ENCODE assay signal across 11 mouse cellular contexts in genomic region chr5:98363428-98363827, GRCm38 (mm10). TPM values are rescaled to one million over a fixed set of nuclear protein-coding genes. Genes with fewer than 3 reads are reported as not detected.
DNase-seq lines count a peak whose midpoint lies in the region; ATAC-seq and TF ChIP-seq lines count a peak whose summit lies in the region.
"Had no signal": no experiment of that assay in that cellular context is flagged by ENCODE, and none has a peak within 500 bp of the region (broad histone marks: within the 10 kb centered on the region; RNA-seq: fewer than 3 reads in every experiment).

No protein-coding gene starts in this region.

- no peak overlapping the region for H3K4me3 ChIP-seq in hindbrain, embryonic 11.5 days (ENCODE audit: low read depth, low read length)
- H3K4me3 ChIP-seq in hindbrain, embryonic 12.5 days, result no peak overlapping the region
- H3K4me3 ChIP-seq in embryonic facial prominence, embryonic 11.5 days (ENCODE audit: low read depth, low read length), result no peak overlapping the region
- no peak overlapping the region for H3K4me3 ChIP-seq in stomach, postnatal 0 days (ENCODE audit: low read depth, low read length)
- no peak overlapping the region for H3K4me3 ChIP-seq in heart, embryonic 10.5 days
- no peak overlapping the region for H3K4me3 ChIP-seq in forebrain, embryonic 12.5 days (replicated peaks)
- H3K4me3 ChIP-seq: hindbrain, embryonic 13.5 days; midbrain, embryonic 12.5 days had no signal

- ATAC-seq in hindbrain, embryonic 11.5 days (ENCODE audit: low FRiP score), result no peak
- no peak for ATAC-seq in hindbrain, embryonic 12.5 days (ENCODE audit: low FRiP score)
- no peak for ATAC-seq in embryonic facial prominence, embryonic 11.5 days (replicated peaks; ENCODE audit: insufficient number of reproducible peaks, low FRiP score, low TSS enrichment, low read depth)
- no peak for ATAC-seq in stomach, postnatal 0 days (ENCODE audit: low FRiP score, low TSS enrichment)
- no peak for ATAC-seq in forebrain, embryonic 12.5 days (ENCODE audit: low FRiP score)

- 59% methylated on average over 8 of the region's 8 CpGs for WGBS in hindbrain, embryonic 11.5 days
- WGBS in hindbrain, embryonic 12.5 days, result 52% methylated on average over 8 of the region's 8 CpGs
- WGBS in embryonic facial prominence, embryonic 11.5 days, result 54% methylated on average over 8 of the region's 8 CpGs
- 63% methylated on average over 8 of the region's 8 CpGs for WGBS in stomach, postnatal 0 days
- 40% methylated on average over 8 of the region's 8 CpGs for WGBS in heart, embryonic 10.5 days
- 46% methylated on average over 8 of the region's 8 CpGs for WGBS in forebrain, embryonic 12.5 days

- no peak overlapping the region for H3K27ac ChIP-seq in hindbrain, embryonic 11.5 days (ENCODE audit: low read depth, low read length)
- no peak overlapping the region for H3K27ac ChIP-seq in hindbrain, embryonic 12.5 days
- H3K27ac ChIP-seq in embryonic facial prominence, embryonic 11.5 days (replicated peaks; ENCODE audit: low read depth, low read length), result no peak overlapping the region
- no peak overlapping the region for H3K27ac ChIP-seq in stomach, postnatal 0 days (replicated peaks)
- H3K27ac ChIP-seq in heart, embryonic 10.5 days, result no peak overlapping the region
- no peak overlapping the region for H3K27ac ChIP-seq in forebrain, embryonic 12.5 days
- H3K27ac ChIP-seq: hindbrain, embryonic 13.5 days; midbrain, embryonic 12.5 days had no signal

- H3K4me1 ChIP-seq in hindbrain, embryonic 11.5 days (replicated peaks; ENCODE audit: control insufficient read depth, insufficient read depth, low read length), result no peaks in the 10 kb centered on the region
- H3K4me1 ChIP-seq in hindbrain, embryonic 12.5 days, result no peaks in the 10 kb centered on the region
- no peaks in the 10 kb centered on the region for H3K4me1 ChIP-seq in embryonic facial prominence, embryonic 11.5 days (ENCODE audit: control insufficient read depth, insufficient read depth, low read length)
- no peaks in the 10 kb centered on the region for H3K4me1 ChIP-seq in stomach, postnatal 0 days (replicated peaks; ENCODE audit: control insufficient read depth, insufficient read depth)
- no peaks in the 10 kb centered on the region for H3K4me1 ChIP-seq in heart, embryonic 10.5 days
- no peaks in the 10 kb centered on the region for H3K4me1 ChIP-seq in forebrain, embryonic 12.5 days
- H3K4me1 ChIP-seq: hindbrain, embryonic 13.5 days; midbrain, embryonic 12.5 days had no signal

- peak; percentile 51 for TF ChIP-seq CTCF in stomach, postnatal 0 days (IDR thresholded peaks at IDR 0.05; ENCODE audit: low read depth)

- H3K4me2 ChIP-seq in hindbrain, embryonic 11.5 days (replicated peaks; ENCODE audit: low read depth, low read length), result no peak overlapping the region
- no peak overlapping the region for H3K4me2 ChIP-seq in hindbrain, embryonic 12.5 days (replicated peaks)
- no peak overlapping the region for H3K4me2 ChIP-seq in embryonic facial prominence, embryonic 11.5 days (ENCODE audit: low read depth, low read length)
- no peak overlapping the region for H3K4me2 ChIP-seq in stomach, postnatal 0 days (replicated peaks; ENCODE audit: low read depth)
- H3K4me2 ChIP-seq in forebrain, embryonic 12.5 days, result no peak overlapping the region
- H3K4me2 ChIP-seq: hindbrain, embryonic 13.5 days; midbrain, embryonic 12.5 days had no signal

- no peaks in the 10 kb centered on the region for H3K9me3 ChIP-seq in hindbrain, embryonic 11.5 days (ENCODE audit: control insufficient read depth, low read length)
- no peaks in the 10 kb centered on the region for H3K9me3 ChIP-seq in hindbrain, embryonic 12.5 days (replicated peaks)
- no peaks in the 10 kb centered on the region for H3K9me3 ChIP-seq in embryonic facial prominence, embryonic 11.5 days (replicated peaks; ENCODE audit: control insufficient read depth, low read length)
- H3K9me3 ChIP-seq in stomach, postnatal 0 days (ENCODE audit: control insufficient read depth, low read length), result no peaks in the 10 kb centered on the region
- no peaks in the 10 kb centered on the region for H3K9me3 ChIP-seq in heart, embryonic 10.5 days
- no peaks in the 10 kb centered on the region for H3K9me3 ChIP-seq in forebrain, embryonic 12.5 days
- H3K9me3 ChIP-seq: hindbrain, embryonic 13.5 days; midbrain, embryonic 12.5 days had no signal

- H3K27me3 ChIP-seq in hindbrain, embryonic 11.5 days (ENCODE audit: control insufficient read depth, insufficient read depth, low read length), result no peaks in the 10 kb centered on the region
- no peaks in the 10 kb centered on the region for H3K27me3 ChIP-seq in hindbrain, embryonic 12.5 days
- no peaks in the 10 kb centered on the region for H3K27me3 ChIP-seq in embryonic facial prominence, embryonic 11.5 days (ENCODE audit: control insufficient read depth, insufficient read depth, low read length)
- no peaks in the 10 kb centered on the region for H3K27me3 ChIP-seq in stomach, postnatal 0 days (ENCODE audit: control insufficient read depth, insufficient read depth, low read length)
- H3K27me3 ChIP-seq in heart, embryonic 10.5 days (ENCODE audit: insufficient read depth, poor library complexity, severe bottlenecking), result no peaks in the 10 kb centered on the region
- H3K27me3 ChIP-seq in forebrain, embryonic 12.5 days, result no peaks in the 10 kb centered on the region
- H3K27me3 ChIP-seq: hindbrain, embryonic 13.5 days; midbrain, embryonic 12.5 days had no signal

- H3K9ac ChIP-seq in hindbrain, embryonic 11.5 days (ENCODE audit: low read depth, low read length), result no peak overlapping the region
- H3K9ac ChIP-seq in hindbrain, embryonic 12.5 days, result no peak overlapping the region
- no peak overlapping the region for H3K9ac ChIP-seq in embryonic facial prominence, embryonic 11.5 days (replicated peaks; ENCODE audit: low read length)
- H3K9ac ChIP-seq in stomach, postnatal 0 days (ENCODE audit: low read length), result no peak overlapping the region
- no peak overlapping the region for H3K9ac ChIP-seq in forebrain, embryonic 12.5 days
- H3K9ac ChIP-seq: hindbrain, embryonic 13.5 days; midbrain, embryonic 12.5 days had no signal

- peak; percentile 37 for DNase-seq in hindbrain, embryonic 11.5 days (ENCODE audit: low spot score)
- peak; percentile 10 for DNase-seq in thymus, postnatal 4 days
- DNase-seq in thymus, postnatal 10 days (ENCODE audit: low spot score in 2 of 2), result no peak
- peak; percentile 22 for DNase-seq in embryonic facial prominence, embryonic 11.5 days (ENCODE audit: low spot score)
- DNase-seq in stomach, postnatal 0 days (ENCODE audit: low spot score), result no peak
- DNase-seq in heart, embryonic 10.5 days (ENCODE audit: low spot score), result no peak
- DNase-seq: cerebellum, adult 9-10 months had no signal

- no peak for TF ChIP-seq EP300 in stomach, postnatal 0 days (optimal IDR thresholded peaks at IDR 0.05)

- H3K36me3 ChIP-seq in hindbrain, embryonic 11.5 days (ENCODE audit: control insufficient read depth, insufficient read depth, low read length), result no peaks in the 10 kb centered on the region
- H3K36me3 ChIP-seq in hindbrain, embryonic 12.5 days, result no peaks in the 10 kb centered on the region
- H3K36me3 ChIP-seq in embryonic facial prominence, embryonic 11.5 days (replicated peaks; ENCODE audit: control insufficient read depth, insufficient read depth, low read depth, low read length), result no peaks in the 10 kb centered on the region
- no peaks in the 10 kb centered on the region for H3K36me3 ChIP-seq in stomach, postnatal 0 days (ENCODE audit: control insufficient read depth, insufficient read depth, low read length)
- H3K36me3 ChIP-seq in heart, embryonic 10.5 days, result no peaks in the 10 kb centered on the region
- H3K36me3 ChIP-seq in forebrain, embryonic 12.5 days (replicated peaks), result no peaks in the 10 kb centered on the region
- H3K36me3 ChIP-seq: hindbrain, embryonic 13.5 days; midbrain, embryonic 12.5 days had no signal

RNA-seq across cellular contexts. Expression of gene Cfap299, which starts 34.3 kb away (rescaled TPM):
- 1.1 and 2.2 TPM in 2 replicates for polyA plus RNA-seq in hindbrain, embryonic 11.5 days (2014; fragmentation: Nextera tagmentation; extraction: Ambion mirVana)
- polyA plus RNA-seq in hindbrain, embryonic 12.5 days (2016; fragmentation: Nextera tagmentation; extraction: Ambion mirVana), result 1.7 and 2.9 TPM in 2 replicates
- polyA plus RNA-seq in embryonic facial prominence, embryonic 11.5 days (2014; fragmentation: Nextera tagmentation; extraction: Ambion mirVana), result 0.70 and 1.5 TPM in 2 replicates
- polyA plus RNA-seq in stomach, postnatal 0 days (2015; fragmentation: Nextera tagmentation; extraction: Ambion mirVana), result 0.18 and 0.30 TPM in 2 replicates
- polyA plus RNA-seq in heart, embryonic 10.5 days (2016; fragmentation: Nextera tagmentation; extraction: Ambion mirVana), result 0.46 and 0.68 TPM in 2 replicates
- 0.46 TPM in 1 of 2 replicates, not detected in the other for polyA plus RNA-seq in forebrain, embryonic 12.5 days (2016; fragmentation: Nextera tagmentation; extraction: Ambion mirVana)

Comparison
In these comparisons a context has a peak if more than half of its experiments do, and no peak if none do; other contexts are left out.
1. DNase-seq: peak in hindbrain, embryonic 11.5 days (single experiment), thymus, postnatal 4 days (single experiment) and embryonic facial prominence, embryonic 11.5 days (single experiment); none in thymus, postnatal 10 days (0 of 2), stomach, postnatal 0 days (single experiment) and heart, embryonic 10.5 days (single experiment).